Mouse (Mus musculus) heart, embryonic 13.5 days (tissue): ENCODE measurements around the gene Klhl29. TPM values are rescaled to one million over a fixed set of nuclear protein-coding genes. Genes with fewer than 3 reads are reported as not detected.

Experiments
- ATAC-seq: fragments of 200-750 bp; cut with Nextera tagmentation; 2 replicates; pipeline ENCODE4 v1.8.0; 2017; ENCODE audit warnings: moderate TSS enrichment; ENCODE audit not compliant: insufficient number of reproducible peaks, low FRiP score, low TSS enrichment; ENCODE audit errors: extremely low read depth
- H3K27ac ChIP-seq: fragments of 300-500 bp; sonication (generic); replicated peaks from 2 replicates; pipeline ENCODE4 v1.5.1; 2015; ENCODE audit warnings: moderate library complexity, mild to moderate bottlenecking, inconsistent platforms
- H3K27me3 ChIP-seq: fragments of 300-500 bp; sonication (generic); replicated peaks from 2 replicates; pipeline ENCODE4 v1.6.1; 2015; ENCODE audit warnings: mild to moderate bottlenecking, inconsistent platforms
- H3K36me3 ChIP-seq: fragments of 300-500 bp; sonication (generic); 2 replicates; pipeline ENCODE4 v1.6.1; 2015; ENCODE audit warnings: mild to moderate bottlenecking, inconsistent platforms
- H3K4me1 ChIP-seq: fragments of 300-500 bp; sonication (generic); 2 replicates; pipeline ENCODE4 v1.6.1; 2015; ENCODE audit warnings: inconsistent platforms
- H3K4me2 ChIP-seq: fragments of 300-500 bp; sonication (generic); 2 replicates; pipeline ENCODE4 v1.6.1; 2015; ENCODE audit warnings: inconsistent platforms, mild to moderate bottlenecking, moderate library complexity
- H3K4me3 ChIP-seq: fragments of 300-500 bp; sonication (generic); 2 replicates; pipeline ENCODE4 v1.5.1; 2015; ENCODE audit warnings: moderate library complexity, mild to moderate bottlenecking, inconsistent platforms
- H3K9ac ChIP-seq: fragments of 300-500 bp; sonication (generic); 2 replicates; pipeline ENCODE4 v1.6.1; 2015; ENCODE audit warnings: inconsistent platforms, mild to moderate bottlenecking, moderate library complexity
- H3K9me3 ChIP-seq: fragments of 300-500 bp; sonication (generic); 2 replicates; pipeline ENCODE4 v1.6.1; 2016; ENCODE audit warnings: inconsistent platforms
- WGBS: fragments of 180-500 bp; shearing (Covaris S2); methylation state at CpG from one replicate; pipeline ENCODE4 v1.1.7; 2015; ENCODE audit warnings: mixed read lengths; 5-methylcytosine and 5-hydroxymethylcytosine counted together
- polyA plus RNA-seq: library from polyadenylated mRNA; unstranded; fragments of >200 nt; fragmentation: Nextera tagmentation; extraction: Ambion mirVana; gene quantifications from 2 replicates; pipeline ENCODE4 v1.2.1, GENCODE M21; 2015

Klhl29 gene
- polyA plus RNA-seq, 1 experiment from 2014 or later = 0.29 TPM

- Histone ChIP-seq H3K4me1 (no peaks in the 10 kb centered on the region), H3K4me3 (no peak overlapping the region), H3K9me3 (0 out of 2 replicates have a peak, but pooled peaks cover under 1% of the 10 kb centered on the region), H3K9ac (no peak overlapping the region), H3K36me3 (peaks cover 50% of the 10 kb centered on the region), H3K4me2 (no peak overlapping the region), H3K27ac (no peak overlapping the region), H3K27me3 (no peaks in the 10 kb centered on the region)
- 89% methylated on average over 15 of the region's 15 CpGs for WGBS
- ATAC-seq = no peak
Measured at GRCm38 (mm10) chr12:5044141-5044540, 331.3 kb downstream of the Klhl29 start.

GRCm38 (mm10) chr12:5038008-5038407, 337.5 kb downstream of the Klhl29 start:
- WGBS = 94% methylated on average over 2 of the region's 2 CpGs
- Histone ChIP-seq H3K27ac (no peak overlapping the region), H3K9me3 (no peaks in the 10 kb centered on the region), H3K9ac (no peak overlapping the region), H3K36me3 (peaks cover 74% of the 10 kb centered on the region), H3K27me3 (no peaks in the 10 kb centered on the region), H3K4me2 (no peak overlapping the region), H3K4me1 (no peaks in the 10 kb centered on the region), H3K4me3 (no peak overlapping the region)
- no peak for ATAC-seq

GRCm38 (mm10) chr12:5029035-5029434, 346.4 kb downstream of the Klhl29 start:
- H3K9me3 ChIP-seq = no peaks in the 10 kb centered on the region
- no peaks in the 10 kb centered on the region for H3K4me1 ChIP-seq
- H3K27me3 ChIP-seq = no peaks in the 10 kb centered on the region
- H3K9ac ChIP-seq = no peak overlapping the region
- H3K27ac ChIP-seq = no peak overlapping the region
- ATAC-seq = no peak
- 73% methylated on average over 5 of the region's 5 CpGs for WGBS
- H3K4me3 ChIP-seq = no peak overlapping the region
- peaks cover 69% of the 10 kb centered on the region for H3K36me3 ChIP-seq
- H3K4me2 ChIP-seq = no peak overlapping the region
